ENCODE assay signal across 33 mouse cellular contexts in genomic region chr19:53408398-53408797, GRCm38 (mm10). TPM values are rescaled to one million over a fixed set of nuclear protein-coding genes. Genes with fewer than 3 reads are reported as not detected.
DNase-seq lines count a peak whose midpoint lies in the region; ATAC-seq and TF ChIP-seq lines count a peak whose summit lies in the region.
"Had no signal": no experiment of that assay in that cellular context is flagged by ENCODE, and none has a peak within 500 bp of the region (broad histone marks: within the 10 kb centered on the region; RNA-seq: fewer than 3 reads in every experiment).

No protein-coding gene starts in this region.

- intact Hi-C loops in left cerebral cortex, adult 2 months (cut with DNase I): no loop called here

- no peak for TF ChIP-seq POLR2A in embryonic fibroblast, embryonic 13.5 days (IDR thresholded peaks at IDR 0.05; ENCODE audit: low read depth, low read length)

- no peak overlapping the region for H3K4me3 ChIP-seq in lung, embryonic 14.5 days (ENCODE audit: low read depth, low read length)
- no peak overlapping the region for H3K4me3 ChIP-seq in C2C12 (ENCODE audit: insufficient read depth, poor library complexity, severe bottlenecking)
- H3K4me3 ChIP-seq in embryonic fibroblast, embryonic 13.5 days (ENCODE audit: insufficient read depth, low read length): no peak overlapping the region
- no peak overlapping the region for H3K4me3 ChIP-seq in left cerebral cortex, adult 2 months
- H3K4me3 ChIP-seq: embryonic facial prominence, embryonic 15.5 days; heart, adult 2 months; hindbrain, embryonic 15.5 days; intestine, embryonic 15.5 days; layer of hippocampus, adult 2 months; neural tube, embryonic 15.5 days had no signal

- no peak overlapping the region for H3K27ac ChIP-seq in lung, embryonic 14.5 days (ENCODE audit: low read depth)
- peak overlapping the region; percentile 91 for H3K27ac ChIP-seq in embryonic fibroblast, embryonic 13.5 days (ENCODE audit: insufficient read depth, low read length)
- H3K27ac ChIP-seq in left cerebral cortex, adult 2 months: no peak overlapping the region
- H3K27ac ChIP-seq: embryonic facial prominence, embryonic 15.5 days; heart, adult 2 months; hindbrain, embryonic 15.5 days; intestine, embryonic 15.5 days; layer of hippocampus, adult 2 months; neural tube, embryonic 15.5 days had no signal

- H3K36me3 ChIP-seq in lung, embryonic 14.5 days (ENCODE audit: insufficient read depth): no peaks in the 10 kb centered on the region
- no peaks in the 10 kb centered on the region for H3K36me3 ChIP-seq in C2C12 (ENCODE audit: control insufficient read depth, insufficient read depth)
- H3K36me3 ChIP-seq: embryonic facial prominence, embryonic 15.5 days; hindbrain, embryonic 15.5 days; intestine, embryonic 15.5 days; neural tube, embryonic 15.5 days had no signal

- peak; percentile 45; the same call in 1 of the 2 replicates for ATAC-seq in lung, embryonic 14.5 days (ENCODE audit: insufficient read depth)
- ATAC-seq: forebrain, postnatal 0 days; intestine, embryonic 15.5 days; liver, postnatal 0 days had no signal

- TF ChIP-seq CTCF in lung, embryonic 14.5 days (IDR thresholded peaks at IDR 0.05; ENCODE audit: low read depth): no peak
- TF ChIP-seq CTCF in C2C12 (IDR thresholded peaks at IDR 0.05; ENCODE audit: control insufficient read depth, insufficient read depth, insufficient read length): no peak
- no peak for TF ChIP-seq CTCF in embryonic fibroblast, embryonic 13.5 days (IDR thresholded peaks at IDR 0.05; ENCODE audit: borderline replicate concordance, insufficient read depth, low read length)
- TF ChIP-seq CTCF in left cerebral cortex, adult 2 months (IDR thresholded peaks at IDR 0.05): no peak

- no peak for DNase-seq in lung, embryonic 14.5 days
- no peak for DNase-seq in lung, postnatal 14 days
- DNase-seq in 3T3-L1 (ENCODE audit: low read depth, low spot score): peak; percentile 93
- no peak for DNase-seq in retina, embryonic 14.5 days (ENCODE audit: low spot score)
- DNase-seq in left cerebral cortex, adult 2 months (ENCODE audit: extremely low spot score in 1 of 2, low spot score in 2 of 2): no peak
- DNase-seq in kidney, postnatal 10 days: no peak
- DNase-seq: cerebellum, adult 9-11 months; forebrain, postnatal 0 days; gastrocnemius, postnatal 36 days; heart, adult 2 months; heart, postnatal 36 days; kidney, adult 8-10 months; kidney, postnatal 14 days; liver, postnatal 0 days; right cerebral cortex, postnatal 14 days; thymus, postnatal 14 days had no signal

- H3K79me2 ChIP-seq in C2C12 (ENCODE audit: control insufficient read depth, insufficient read depth): no peaks in the 10 kb centered on the region

- H3K4me2 ChIP-seq in lung, embryonic 14.5 days: no peak overlapping the region
- H3K4me2 ChIP-seq: embryonic facial prominence, embryonic 15.5 days; hindbrain, embryonic 15.5 days; intestine, embryonic 15.5 days; liver, embryonic 11.5 days; midbrain, embryonic 11.5 days; neural tube, embryonic 15.5 days had no signal

- H3K79me3 ChIP-seq in C2C12 (ENCODE audit: low read depth): no peaks in the 10 kb centered on the region

- no peaks in the 10 kb centered on the region for H3K9me3 ChIP-seq in lung, embryonic 14.5 days (ENCODE audit: low read depth, low read length)
- H3K9me3 ChIP-seq: embryonic facial prominence, embryonic 15.5 days; hindbrain, embryonic 15.5 days; intestine, embryonic 15.5 days; neural tube, embryonic 15.5 days had no signal

- WGBS in lung, embryonic 14.5 days: 49% methylated on average over 8 of the region's 8 CpGs

- H3ac ChIP-seq in C2C12 (ENCODE audit: control insufficient read depth, insufficient read length, low read depth): no peak overlapping the region

- H3K9ac ChIP-seq in lung, embryonic 14.5 days: no peak overlapping the region
- H3K9ac ChIP-seq: embryonic facial prominence, embryonic 15.5 days; forebrain, postnatal 0 days; hindbrain, embryonic 15.5 days; intestine, embryonic 15.5 days; liver, postnatal 0 days; neural tube, embryonic 15.5 days had no signal

- H3K4me1 ChIP-seq in lung, embryonic 14.5 days (ENCODE audit: insufficient read depth): peaks cover 12% of the 10 kb centered on the region
- peaks cover 26% of the 10 kb centered on the region for H3K4me1 ChIP-seq in embryonic fibroblast, embryonic 13.5 days (ENCODE audit: control insufficient read depth, insufficient read depth, low read length)
- H3K4me1 ChIP-seq: hindbrain, embryonic 15.5 days; neural tube, embryonic 15.5 days had no signal

- no peaks in the 10 kb centered on the region for H3K27me3 ChIP-seq in lung, embryonic 14.5 days (ENCODE audit: insufficient read depth, low read length)
- no peaks in the 10 kb centered on the region for H3K27me3 ChIP-seq in C2C12 (ENCODE audit: control insufficient read depth, insufficient read depth, insufficient read length)
- H3K27me3 ChIP-seq: embryonic facial prominence, embryonic 15.5 days; hindbrain, embryonic 15.5 days; intestine, embryonic 15.5 days; neural tube, embryonic 15.5 days had no signal

TF ChIP-seq in C2C12, 6 proteins besides CTCF, POLR2A, EP300 and RAD21:
- TF ChIP-seq MYOD1 (IDR thresholded peaks at IDR 0.05; ENCODE audit: control insufficient read depth, insufficient read length, low read depth): peak; percentile 98
- no peak for TF ChIP-seq USF1 (IDR thresholded peaks at IDR 0.05; ENCODE audit: low read depth)
- peak; percentile 95 for TF ChIP-seq FOSL1 (IDR thresholded peaks at IDR 0.05; ENCODE audit: insufficient read depth, low read length, poor library complexity, severe bottlenecking)
- TF ChIP-seq MAX (IDR thresholded peaks at IDR 0.05): peak; percentile 97
- TF ChIP-seq MYOG (IDR thresholded peaks at IDR 0.05; ENCODE audit: control insufficient read depth, extremely low read depth, insufficient read length): no peak
- no peak for TF ChIP-seq CEBPB (IDR thresholded peaks at IDR 0.05; ENCODE audit: low read depth)

RNA-seq across cellular contexts. Expression of gene Smndc1, which starts 18.0 kb away (rescaled TPM):
- 45.8 and 49.4 TPM in 2 replicates for polyA plus RNA-seq in lung, embryonic 14.5 days (2014; fragmentation: Nextera tagmentation; extraction: Ambion mirVana)
- polyA plus RNA-seq in C2C12 (2012; fragmentation: generic; extraction: Trizol): 31.9 TPM
- polyA plus RNA-seq in embryonic fibroblast, embryonic 13.5 days (2011; ENCODE audit: insufficient read length, low read depth, missing spikeins): 55.0 and 61.7 TPM in 2 replicates
- total RNA-seq in left cerebral cortex, adult 2 months (2021): 10 to 100 TPM; 35.1 to 35.8 TPM

RNA-seq across cellular contexts. Expression of gene Gm10197, which starts 36.8 kb away (rescaled TPM):
- 4.8 and 5.8 TPM in 2 replicates for polyA plus RNA-seq in lung, embryonic 14.5 days (2014; fragmentation: Nextera tagmentation; extraction: Ambion mirVana)
- polyA plus RNA-seq in C2C12 (2012; fragmentation: generic; extraction: Trizol): not detected
- polyA plus RNA-seq in embryonic fibroblast, embryonic 13.5 days (2011; ENCODE audit: insufficient read length, low read depth, missing spikeins): not detected in 2 replicates
- not detected for total RNA-seq in left cerebral cortex, adult 2 months (2021)
- total RNA-seq: common myeloid progenitor, adult 5-6 weeks; forebrain, postnatal 0 days; gastrocnemius, postnatal 36 days; heart, adult 2 months; heart, postnatal 36 days; layer of hippocampus, adult 2 months; layer of hippocampus, postnatal 25 days; left cerebral cortex, postnatal 10 days; megakaryocyte progenitor cell, adult 5-6 weeks; midbrain, postnatal 0 days had no signal
- polyA plus RNA-seq: embryonic facial prominence, embryonic 15.5 days; forebrain, embryonic 11.5 days; forebrain, postnatal 0 days; heart, adult 2 months; heart, embryonic 14.5 days; hindbrain, embryonic 15.5 days; limb, embryonic 11.5 days; liver, embryonic 11.5 days; liver, postnatal 0 days; midbrain, embryonic 11.5 days; midbrain, postnatal 0 days; neural tube, embryonic 15.5 days had no signal
